Mouse (Mus musculus): ENCODE data around the gene Syne1. TPM values are rescaled to one million over a fixed set of nuclear protein-coding genes. Genes with fewer than 3 reads are reported as not detected.

The Syne1 gene
- total and polyA plus RNA-seq, 2 experiments from 2014 or later = 25.9 to 71.2 TPM

- Histone ChIP-seq H3K9ac (replicated peaks; ENCODE audit: low read depth, low read length) (no peak overlapping the region), H3K4me1 (ENCODE audit: control insufficient read depth, insufficient read depth) (no peaks in the 10 kb centered on the region), H3K27me3 (ENCODE audit: control insufficient read depth, insufficient read depth, low read length) (no peaks in the 10 kb centered on the region), H3K36me3 (replicated peaks; ENCODE audit: control insufficient read depth, insufficient read depth, low read length) (no peaks in the 10 kb centered on the region), H3K27ac (ENCODE audit: low read depth) (no peak overlapping the region), H3K4me2 (ENCODE audit: low read depth, low read length) (no peak overlapping the region), H3K4me3 (ENCODE audit: low read depth, low read length) (no peak overlapping the region), H3K9me3 (replicated peaks; ENCODE audit: control insufficient read depth, low read length) (no peaks in the 10 kb centered on the region)
- TF ChIP-seq EP300 (IDR thresholded peaks at IDR 0.05; ENCODE audit: low read depth) (no peak), CTCF (IDR thresholded peaks at IDR 0.05; ENCODE audit: low read depth) (no peak)
- DNase-seq (ENCODE audit: low spot score) (no peak), ATAC-seq (ENCODE audit: insufficient read depth, low read depth) (no peak)
Observed at GRCm38 (mm10) chr10:4971586-4971985, 579.7 kb downstream of the Syne1 start.

GRCm38 (mm10) chr10:4971156-4971555, 580.1 kb downstream of the Syne1 start:
- Histone ChIP-seq H3K9ac (replicated peaks; ENCODE audit: low read depth, low read length) (no peak overlapping the region), H3K27ac (ENCODE audit: low read depth) (no peak overlapping the region), H3K4me1 (ENCODE audit: control insufficient read depth, insufficient read depth) (no peaks in the 10 kb centered on the region), H3K27me3 (ENCODE audit: control insufficient read depth, insufficient read depth, low read length) (no peaks in the 10 kb centered on the region), H3K4me3 (ENCODE audit: low read depth, low read length) (no peak overlapping the region), H3K4me2 (ENCODE audit: low read depth, low read length) (no peak overlapping the region), H3K36me3 (replicated peaks; ENCODE audit: control insufficient read depth, insufficient read depth, low read length) (no peaks in the 10 kb centered on the region), H3K9me3 (replicated peaks; ENCODE audit: control insufficient read depth, low read length) (no peaks in the 10 kb centered on the region)
- ATAC-seq (ENCODE audit: insufficient read depth, low read depth) = no peak
- WGBS = 75% methylated on average over 7 of the region's 7 CpGs
- no peak for DNase-seq (ENCODE audit: low spot score)
- TF ChIP-seq CTCF (IDR thresholded peaks at IDR 0.05; ENCODE audit: low read depth) (no peak), EP300 (IDR thresholded peaks at IDR 0.05; ENCODE audit: low read depth) (no peak)

Other genes with a start within 250 kb of the Syne1 start
- gene Myct1, start 42.3 kb upstream of the Syne1 start, total RNA-seq (2014; rRNA removed; ENCODE audit: low replicate concordance) = 5.3 and 6.1 TPM in 2 replicates
- 8.9 and 9.2 TPM in 2 replicates for gene Myct1, start 42.3 kb upstream of the Syne1 start, polyA plus RNA-seq (2015; fragmentation: Nextera tagmentation; extraction: Ambion mirVana)
- 0.84 TPM in 1 of 2 replicates, not detected in the other for gene Vip, start 87.7 kb upstream of the Syne1 start, total RNA-seq (2014; rRNA removed; ENCODE audit: low replicate concordance)
- gene Vip, start 87.7 kb upstream of the Syne1 start, polyA plus RNA-seq (2015; fragmentation: Nextera tagmentation; extraction: Ambion mirVana) = 0.07 TPM in 1 of 2 replicates, not detected in the other

Measured in heart, postnatal 0 days (tissue).